Mouse (Mus musculus) macrophage (primary cell): Measurements from ENCODE around the gene Aph1b. TPM values are rescaled to one million over a fixed set of nuclear protein-coding genes. Genes with fewer than 3 reads are reported as not detected.
"Not testable (repeated sequence)": the region's sequence is repeated elsewhere in the genome, so short reads cannot be mapped to it uniquely, and the experiment has no call there.

Experiments used
- H3K27ac ChIP-seq: fragments of 350-480 bp; formaldehyde crosslinking; 2 replicates; pipeline ENCODE4 v1.9.0; 2021
- H3K36me3 ChIP-seq: fragments of 350-480 bp; formaldehyde crosslinking; 2 replicates; pipeline ENCODE4 v1.9.0; 2021; ENCODE audit errors: inconsistent target
- H3K4me3 ChIP-seq: fragments of 350-480 bp; formaldehyde crosslinking; 2 replicates; pipeline ENCODE4 v1.9.0; 2021; ENCODE audit errors: inconsistent target
- H3K79me2 ChIP-seq: fragments of 350-480 bp; formaldehyde crosslinking; 2 replicates; pipeline ENCODE4 v1.9.0; 2021; ENCODE audit errors: inconsistent target
- WGBS: methylation state at CpG from one replicate; pipeline ENCODE4 v1.1.7; 2026; ENCODE audit warnings: inconsistent platforms; ENCODE audit not compliant: missing documents; 5-methylcytosine and 5-hydroxymethylcytosine counted together
- polyA plus RNA-seq: library from polyadenylated mRNA; stranded (reverse); fragments of 250-400 nt; gene quantifications from 3 replicates; pipeline ENCODE4 v1.2.4, GENCODE M21; 2018; ENCODE audit warnings: inconsistent platforms
- total RNA-seq, 78 experiments: library from RNA; depleted of rRNA; stranded (reverse); fragments of 250-400 nt; gene quantifications; 1 replicate in 9 of 78; 2 replicates in 24 of 78; 3 replicates in 43 of 78; 4 replicates in 2 of 78; pipeline ENCODE4 v1.2.4; 2018; ENCODE audit warnings: inconsistent platforms in 56 of 78

The Aph1b gene
- total RNA-seq (2018; cell fraction: chromatin; rRNA removed), result 1 to 10 TPM in 21 of 26 experiments, under 1 TPM in 5; 0.13 to 4.7 (median 2.0) TPM
- total RNA-seq (2018; cell fraction: cytosol; rRNA removed), result 1 to 10 TPM; 3.0 to 6.0 (median 4.3) TPM
- total RNA-seq (2018; cell fraction: nucleus; rRNA removed), result 10 to 100 TPM in 1 of 26 experiments, 1 to 10 TPM in 25; 2.5 to 24.1 (median 4.9) TPM
- 3.3 to 4.4 TPM (median 4.3 TPM) in 3 replicates for polyA plus RNA-seq

GRCm38 (mm10) chr9:66795464-66796324 lies at the start of gene Aph1b:
Aph1b (minus strand) TSS chr9:66795490.
- Histone ChIP-seq H3K79me2 (no peaks in the 10 kb centered on the region), H3K27ac (peak within 1 kb of the TSS; percentile 52), H3K36me3 (no peaks in the 10 kb centered on the region), H3K4me3 (peak within 1 kb of the TSS; percentile 59)
- under 1% methylated on average over 40 of the region's 42 CpGs for WGBS

- peak overlapping the region; percentile 40 for H3K4me3 ChIP-seq
- H3K27ac ChIP-seq, result no peak overlapping the region
- H3K36me3 ChIP-seq, result no peaks in the 10 kb centered on the region; the same call in 1 of the 2 replicates
- WGBS, result 2% methylated on average over 24 of the region's 24 CpGs
- H3K79me2 ChIP-seq, result peaks cover 21% of the 10 kb centered on the region
Observed at GRCm38 (mm10) chr9:66835097-66835480, 39.8 kb upstream of the Aph1b start.

- H3K27ac ChIP-seq, result peak within 1 kb of the TSS; percentile 98
Observed at GRCm38 (mm10) chr9:66834318-66835096, 39.2 kb upstream of the Aph1b start, which contains the start of gene Aph1c. Aph1c (minus strand) TSS chr9:66834726.

GRCm38 (mm10) chr9:66833851-66834250 lies 38.6 kb upstream of the Aph1b start:
- H3K79me2 ChIP-seq, result peaks cover 32% of the 10 kb centered on the region
- peaks cover 8% of the 10 kb centered on the region; the same call in 1 of the 2 replicates for H3K36me3 ChIP-seq
- peak overlapping the region; percentile 90 for H3K4me3 ChIP-seq
- 26% methylated on average over 6 of the region's 7 CpGs for WGBS
- peak overlapping the region; percentile 98 for H3K27ac ChIP-seq

More at GRCm38 (mm10) chr9:66834318-66835096, 39.2 kb upstream of the Aph1b start, which contains the start of gene Aph1c:
- Histone ChIP-seq H3K36me3 (peaks cover 2% of the 10 kb centered on the region; the same call in 1 of the 2 replicates), H3K4me3 (peak within 1 kb of the TSS; percentile 90), H3K79me2 (peaks cover 27% of the 10 kb centered on the region)
- WGBS, result under 1% methylated on average over 58 of the region's 58 CpGs

GRCm38 (mm10) chr9:66832366-66832908 lies 37.1 kb upstream of the Aph1b start:
- peak overlapping the region; percentile 98 for H3K27ac ChIP-seq
- no peak overlapping the region; the same call in 1 of the 2 replicates for H3K4me3 ChIP-seq
- 0% methylated on average over 3 of the region's 4 CpGs for WGBS
- H3K36me3 ChIP-seq, result peaks cover 10% of the 10 kb centered on the region; the same call in 1 of the 2 replicates
- H3K79me2 ChIP-seq, result peaks cover 32% of the 10 kb centered on the region

GRCm38 (mm10) chr9:66825990-66826389 lies 30.7 kb upstream of the Aph1b start:
- Histone ChIP-seq H3K4me3 (no peak overlapping the region), H3K79me2 (peaks cover 17% of the 10 kb centered on the region; the same call in 1 of the 2 replicates), H3K27ac (no peak overlapping the region), H3K36me3 (peaks cover 42% of the 10 kb centered on the region)
- 60% methylated on average over 1 of the region's 1 CpGs for WGBS

- WGBS, result no CpG with 5 or more reads among the region's 5 CpGs
- not testable (repeated sequence) for H3K4me3 ChIP-seq
- H3K36me3 ChIP-seq, result peaks cover 50% of the 10 kb centered on the region
Observed at GRCm38 (mm10) chr9:66822255-66822654, 27.0 kb upstream of the Aph1b start.

GRCm38 (mm10) chr9:66820996-66821395 lies 25.7 kb upstream of the Aph1b start:
- Histone ChIP-seq H3K27ac (no peak overlapping the region), H3K79me2 (no peaks in the 10 kb centered on the region), H3K4me3 (no peak overlapping the region), H3K36me3 (peaks cover 50% of the 10 kb centered on the region)
- WGBS, result 50% methylated on average over 5 of the region's 5 CpGs

More at GRCm38 (mm10) chr9:66822255-66822654, 27.0 kb upstream of the Aph1b start:
- H3K27ac ChIP-seq, H3K79me2 ChIP-seq: not testable (repeated sequence)

GRCm38 (mm10) chr9:66813392-66813791 lies 18.1 kb upstream of the Aph1b start:
- 88% methylated on average over 2 of the region's 2 CpGs for WGBS
- Histone ChIP-seq H3K27ac (no peak overlapping the region), H3K4me3 (no peak overlapping the region), H3K36me3 (peaks cover 6% of the 10 kb centered on the region; the same call in 1 of the 2 replicates), H3K79me2 (no peaks in the 10 kb centered on the region)

- WGBS, result 30% methylated on average over 19 of the region's 37 CpGs
- not testable (repeated sequence) for H3K27ac ChIP-seq, H3K4me3 ChIP-seq, H3K36me3 ChIP-seq, H3K79me2 ChIP-seq
Observed at GRCm38 (mm10) chr9:66805951-66806350, 10.7 kb upstream of the Aph1b start.

GRCm38 (mm10) chr9:66801947-66802346 lies 6.7 kb upstream of the Aph1b start:
- Histone ChIP-seq H3K79me2 (no peaks in the 10 kb centered on the region), H3K27ac (no peak overlapping the region), H3K36me3 (no peaks in the 10 kb centered on the region), H3K4me3 (no peak overlapping the region)
- 54% methylated on average over 12 of the region's 12 CpGs for WGBS

- WGBS, result 90% methylated on average over 5 of the region's 5 CpGs
- Histone ChIP-seq H3K36me3 (no peaks in the 10 kb centered on the region), H3K79me2 (no peaks in the 10 kb centered on the region), H3K4me3 (peak within 1 kb of the TSS; percentile 59), H3K27ac (no peak within 1 kb of the TSS)
Observed at GRCm38 (mm10) chr9:66796739-66797138, 1.4 kb upstream of the Aph1b start, which contains the start of gene Gm10647. Gm10647 (plus strand) TSS chr9:66797039.

GRCm38 (mm10) chr9:66794629-66795463 lies 444 bp downstream of the Aph1b start:
- Histone ChIP-seq H3K36me3 (no peaks in the 10 kb centered on the region), H3K79me2 (no peaks in the 10 kb centered on the region), H3K4me3 (peak overlapping the region; percentile 59), H3K27ac (no peak overlapping the region)
- 6% methylated on average over 41 of the region's 43 CpGs for WGBS
